Mouse (Mus musculus) spleen, adult 10 weeks (tissue): ENCODE measurements around the gene Gabbr1. TPM values are rescaled to one million over a fixed set of nuclear protein-coding genes. Genes with fewer than 3 reads are reported as not detected.

Experiments
- polyA plus RNA-seq: library from polyadenylated mRNA; stranded (reverse); fragments of 350-450 nt; fragmentation: Illumina TruSeq; extraction: RNeasy Lipid Tissue Mini Kit (QIAGEN cat#74804); gene quantifications from one replicate; pipeline ENCODE4 v1.2.3, GENCODE M21; 2015; ENCODE audit warnings: low replicate concordance; ENCODE audit not compliant: insufficient read depth

Gabbr1 gene
- 60.3 TPM for polyA plus RNA-seq

DNA sequence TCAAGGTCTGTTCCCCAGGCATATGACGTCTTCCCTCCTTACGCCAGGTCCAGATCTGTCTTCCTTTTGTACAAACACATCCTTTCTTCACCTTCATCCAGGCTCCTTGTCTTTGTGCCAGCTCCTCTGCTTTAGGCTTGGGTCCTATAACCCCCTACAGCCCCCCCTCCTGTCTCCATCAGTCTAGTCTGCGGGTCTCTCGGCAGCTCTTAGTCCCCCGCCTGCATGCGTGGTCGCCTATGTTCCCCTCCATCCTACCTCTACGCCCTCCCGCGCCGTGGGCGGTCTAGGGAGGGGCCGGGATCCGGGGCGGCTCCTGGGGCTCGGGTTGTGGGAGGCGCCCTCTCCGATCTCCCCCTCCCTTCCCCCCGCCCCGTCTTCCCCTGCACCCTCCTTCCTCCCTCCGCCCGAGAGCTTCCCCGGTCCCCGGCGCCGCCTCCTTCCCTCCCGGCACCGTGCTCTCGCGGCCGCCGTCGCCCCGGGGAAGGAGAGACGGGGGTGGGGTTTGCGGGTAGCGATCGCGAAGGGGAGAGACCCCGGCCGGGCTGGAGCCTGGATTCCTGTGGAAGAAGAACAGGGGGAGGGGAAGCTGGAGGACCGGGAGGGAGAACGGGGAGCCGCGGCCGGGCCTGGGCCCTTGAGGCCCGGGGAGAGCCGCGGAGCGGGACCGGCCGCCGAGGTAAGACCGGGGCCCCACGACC is at the start of gene Gabbr1:
Gabbr1 (plus strand) TSS at position 356 of the 701 bp plus-strand sequence.

DNA sequence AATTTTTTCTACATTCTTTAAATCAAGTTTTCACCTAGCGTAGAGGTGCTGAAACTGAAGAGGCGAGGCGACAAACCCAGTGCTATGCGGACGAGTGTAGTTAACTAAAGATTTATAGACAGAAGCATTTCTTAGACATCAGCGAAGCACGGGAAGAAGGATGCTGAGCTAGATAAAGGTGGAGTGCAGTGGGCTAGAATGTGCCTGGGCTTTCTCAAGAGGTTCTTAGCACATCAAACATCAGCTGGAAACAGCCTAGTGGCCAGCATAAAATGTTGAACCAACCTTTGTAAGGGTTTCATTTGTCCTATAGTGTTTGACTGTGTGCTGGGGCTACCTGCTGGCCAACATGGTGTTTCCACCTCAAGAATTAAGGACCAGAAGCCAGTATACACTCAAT is 44.9 kb upstream of the Gabbr1 start, which contains the start of gene Zfp57:
Zfp57 (plus strand) TSS at position 301 of the 400 bp plus-strand sequence.

DNA sequence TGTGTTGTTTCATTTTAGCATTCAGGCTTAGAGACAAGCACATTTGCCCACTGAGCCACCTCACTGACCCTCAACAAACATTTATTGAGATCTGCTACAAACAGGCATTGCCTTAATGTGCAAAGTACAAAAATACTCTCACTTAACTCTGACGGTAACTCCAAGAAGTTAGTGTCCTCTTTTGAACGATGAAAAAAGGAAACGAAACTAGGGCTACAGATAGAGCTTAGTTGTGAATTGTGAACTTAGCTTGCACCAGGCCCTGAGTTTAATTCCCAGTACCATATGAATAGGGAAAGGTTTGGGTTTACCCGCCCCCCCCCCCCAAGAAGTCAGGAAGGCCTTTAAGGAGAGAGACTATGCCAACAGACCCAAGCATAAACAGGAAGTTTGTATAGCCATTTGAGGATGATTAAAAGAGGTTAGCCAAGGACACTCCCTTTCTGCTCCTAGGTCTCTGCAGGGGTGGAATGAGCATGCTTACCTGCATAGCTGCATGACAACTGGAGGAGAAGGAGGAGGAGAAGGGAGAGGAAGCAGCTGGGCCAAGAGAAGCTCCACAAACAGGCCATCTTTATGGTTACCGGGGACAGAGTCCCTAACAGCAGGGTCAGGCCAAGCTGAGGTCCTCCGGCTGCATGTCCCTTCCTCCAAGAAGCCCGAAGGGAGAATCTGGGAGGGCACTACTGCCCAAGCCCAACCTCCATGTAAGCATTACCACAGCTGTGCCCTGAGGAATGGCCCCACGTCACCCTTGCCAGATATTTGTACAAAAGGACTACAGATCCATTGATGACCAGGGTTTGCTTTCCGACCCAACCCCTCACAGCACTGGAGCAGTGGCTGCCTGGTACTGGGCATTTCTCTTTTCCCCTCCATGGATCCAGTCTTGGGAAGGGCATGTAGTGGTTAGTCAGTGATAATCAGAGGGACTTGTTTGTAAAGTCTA is 22.9 kb upstream of the Gabbr1 start, which contains the start of gene Mog:
Mog (minus strand) TSS at position 771 of the 949 bp plus-strand sequence.

DNA sequence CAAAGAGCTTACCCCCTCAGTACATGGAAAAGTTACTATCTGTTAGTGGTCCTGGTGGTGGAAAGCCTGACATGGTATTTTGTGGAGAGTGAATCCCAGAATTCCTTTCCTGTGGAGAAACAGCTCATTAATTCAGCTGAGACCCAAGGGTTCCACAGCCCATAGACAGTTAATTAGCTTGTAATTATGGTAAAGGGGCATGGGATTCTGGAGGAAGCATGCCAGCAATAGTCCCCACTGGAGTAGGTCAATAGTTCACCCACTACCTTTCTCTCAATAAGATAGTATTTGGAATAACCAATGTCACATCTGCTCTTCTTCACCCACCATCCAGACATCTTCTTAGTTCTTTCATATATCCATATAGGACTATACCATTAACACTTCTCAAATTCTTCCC is 42.6 kb downstream of the Gabbr1 start, which contains the start of gene Olfr90:
Olfr90 (minus strand) TSS at position 101 of the 400 bp plus-strand sequence.

DNA sequence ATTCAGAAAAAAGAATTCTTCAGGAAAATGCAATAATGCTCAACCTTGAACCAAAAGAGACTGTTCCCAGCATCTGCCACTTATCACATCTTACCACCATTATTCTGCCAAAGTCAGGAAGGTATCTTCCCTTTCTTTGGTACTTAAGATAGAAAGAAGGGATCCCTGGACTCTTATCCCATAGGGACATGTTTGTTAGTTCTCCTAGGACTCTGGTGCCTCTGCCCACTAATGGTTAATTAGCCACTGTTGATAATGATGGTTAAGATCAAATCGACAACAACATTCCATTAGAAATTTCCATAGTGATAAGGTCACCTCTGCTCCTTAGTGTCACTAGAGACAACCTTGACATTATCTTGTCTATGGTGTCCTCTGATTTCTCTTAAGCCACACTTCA is 52.4 kb downstream of the Gabbr1 start, which contains the start of gene Olfr91:
Olfr91 (minus strand) TSS at position 101 of the 400 bp plus-strand sequence.

DNA sequence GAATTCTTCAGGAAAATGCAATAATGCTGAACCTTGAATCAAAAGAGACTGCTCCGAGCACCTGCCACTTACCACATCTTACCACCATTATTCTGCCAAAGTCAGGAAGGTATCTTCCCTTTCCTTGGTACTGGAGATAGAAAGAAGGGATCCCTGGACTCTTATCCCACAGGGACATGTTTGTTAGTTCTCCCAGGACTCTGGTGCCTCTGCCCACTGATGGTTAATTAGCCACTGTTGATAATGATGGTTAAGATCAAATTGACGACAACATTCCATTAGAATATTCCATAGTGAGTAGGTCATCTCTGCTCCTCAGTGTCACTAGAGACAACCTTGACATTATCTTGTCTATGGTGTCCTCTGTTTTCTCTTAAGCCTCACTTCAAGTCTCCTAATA is 74.2 kb downstream of the Gabbr1 start, which contains the start of gene Olfr92:
Olfr92 (minus strand) TSS at position 101 of the 400 bp plus-strand sequence.

Other genes starting within 250 kb of the Gabbr1 start
- not detected for gene H2-M10.6, start 233.8 kb upstream of the Gabbr1 start, polyA plus RNA-seq
- 152 TPM for gene Trim26, start 208.8 kb upstream of the Gabbr1 start, polyA plus RNA-seq
- not detected for gene Trim15, start 178.8 kb upstream of the Gabbr1 start, polyA plus RNA-seq
- gene Trim10, start 176.4 kb upstream of the Gabbr1 start, polyA plus RNA-seq, result 35.2 TPM
- 0.21 TPM for gene Trim40, start 155.8 kb upstream of the Gabbr1 start, polyA plus RNA-seq
- gene Trim31, start 147.8 kb upstream of the Gabbr1 start, polyA plus RNA-seq, result not detected
- 0.47 TPM for gene Rnf39, start 103.0 kb upstream of the Gabbr1 start, polyA plus RNA-seq
- 80.6 TPM for gene Ppp1r11, start 94.2 kb upstream of the Gabbr1 start, polyA plus RNA-seq
- gene Znrd1, start 87.4 kb upstream of the Gabbr1 start, polyA plus RNA-seq, result 71.5 TPM
- gene Znrd1as, start 87.4 kb upstream of the Gabbr1 start, polyA plus RNA-seq, result 12.9 TPM
- gene 2410137M14Rik, start 64.7 kb upstream of the Gabbr1 start, polyA plus RNA-seq, result not detected
- gene H2-M5, start 56.4 kb upstream of the Gabbr1 start, polyA plus RNA-seq, result 0.87 TPM
- gene Zfp57, start 44.8 kb upstream of the Gabbr1 start, polyA plus RNA-seq, result 3.0 TPM
- not detected for gene Mog, start 22.6 kb upstream of the Gabbr1 start, polyA plus RNA-seq
- not detected for gene Olfr90, start 42.5 kb downstream of the Gabbr1 start, polyA plus RNA-seq
- gene Olfr91, start 52.3 kb downstream of the Gabbr1 start, polyA plus RNA-seq, result not detected
- gene Olfr92, start 74.1 kb downstream of the Gabbr1 start, polyA plus RNA-seq, result not detected
- not detected for gene Olfr93, start 115.5 kb downstream of the Gabbr1 start, polyA plus RNA-seq
- 32.4 TPM for gene Ubd, start 147.9 kb downstream of the Gabbr1 start, polyA plus RNA-seq
- not detected for gene Olfr94, start 155.0 kb downstream of the Gabbr1 start, polyA plus RNA-seq
- not detected for gene Olfr95, start 167.2 kb downstream of the Gabbr1 start, polyA plus RNA-seq
- not detected for gene Olfr96, start 174.2 kb downstream of the Gabbr1 start, polyA plus RNA-seq
- gene Olfr97, start 191.4 kb downstream of the Gabbr1 start, polyA plus RNA-seq, result not detected
- gene Olfr98, start 217.8 kb downstream of the Gabbr1 start, polyA plus RNA-seq, result not detected
- gene H2-M3, start 224.3 kb downstream of the Gabbr1 start, polyA plus RNA-seq, result 58.2 TPM
- not detected for gene Olfr99, start 237.5 kb downstream of the Gabbr1 start, polyA plus RNA-seq